Mouse (Mus musculus) CH12.LX (cell line): ENCODE results near the gene Bphl. TPM values are rescaled to one million over a fixed set of nuclear protein-coding genes. Genes with fewer than 3 reads are reported as not detected.

Experiments
- DNase-seq: peaks from one replicate; pipeline ENCODE4 v3.0.0-alpha.2; 2013; ENCODE audit errors: extremely low read depth
- H3K27ac ChIP-seq: 2 replicates; pipeline ENCODE4 v1.5.1; 2012; ENCODE audit warnings: low read depth, mild to moderate bottlenecking, control low read depth, moderate library complexity; ENCODE audit not compliant: insufficient read depth
- H3K27me3 ChIP-seq: replicated peaks from 2 replicates; pipeline ENCODE3; 2012; ENCODE audit warnings: inconsistent platforms
- H3K36me3 ChIP-seq, 2 experiments: replicated peaks in 1 of 2; 2 replicates each; pipeline versions ENCODE3 to v1.6.1; 2012; ENCODE audit warnings: inconsistent platforms in 1 of 2, low read length in 1 of 2, mild to moderate bottlenecking in 1 of 2, mixed read lengths in 1 of 2, moderate library complexity in 1 of 2; ENCODE audit not compliant: control insufficient read depth in 1 of 2, insufficient read depth in 1 of 2
- H3K4me1 ChIP-seq, 2 experiments: 2 replicates each; pipeline ENCODE4 v1.6.1; 2012; ENCODE audit warnings: inconsistent platforms in 1 of 2, moderate library complexity in 1 of 2; ENCODE audit not compliant: insufficient read depth in 2 of 2, control insufficient read depth in 1 of 2
- H3K4me2 ChIP-seq: 2 replicates; pipeline ENCODE4 v1.6.1; 2012; ENCODE audit warnings: low read depth, mild to moderate bottlenecking, control low read depth; ENCODE audit not compliant: poor library complexity, insufficient read depth, severe bottlenecking
- H3K4me3 ChIP-seq, 3 experiments: fragments of 150-350 bp in 1 of 3; sonication (generic) in 1 of 3; replicated peaks in 1 of 3; 2 replicates each; pipeline versions ENCODE3 to v1.5.1; 2011 to 2012; ENCODE audit warnings: low read depth in 2 of 3, low read length in 2 of 3, mild to moderate bottlenecking in 2 of 3, moderate library complexity in 2 of 3, control low read depth in 1 of 3, improper control_type of control experiment in 1 of 3, inconsistent platforms in 1 of 3, mixed read lengths in 1 of 3; ENCODE audit not compliant: poor library complexity in 1 of 3
- H3K79me2 ChIP-seq: replicated peaks from 2 replicates; pipeline ENCODE4 v1.6.1; 2012; ENCODE audit warnings: mild to moderate bottlenecking, moderate library complexity; ENCODE audit not compliant: control insufficient read depth, poor library complexity, insufficient read depth, severe bottlenecking; ENCODE audit errors: extremely low read depth
- H3K9ac ChIP-seq: 2 replicates; pipeline ENCODE4 v1.6.1; 2012; ENCODE audit warnings: low read depth, mild to moderate bottlenecking, control low read depth, moderate library complexity; ENCODE audit not compliant: insufficient read depth
- H3K9me3 ChIP-seq: replicated peaks from 2 replicates; pipeline ENCODE3; 2012; ENCODE audit warnings: low read length, inconsistent platforms, mixed read lengths
- CHD1 ChIP-seq: IDR thresholded peaks from 2 replicates; pipeline ENCODE4 v1.6.1; 2012; ENCODE audit warnings: low read depth, low read length, improper control_type of control experiment, inconsistent platforms
- CTCF ChIP-seq, 2 experiments: IDR thresholded peaks in 1 of 2; conservative IDR thresholded peaks in 1 of 2; 2 replicates each; pipeline ENCODE4 v1.5.1; 2011 to 2012; ENCODE audit warnings: low read depth in 2 of 2, low read length in 2 of 2, improper control_type of control experiment in 1 of 2, inconsistent platforms in 1 of 2, mild to moderate bottlenecking in 1 of 2, moderate library complexity in 1 of 2
- E2F4 ChIP-seq: IDR thresholded peaks from 2 replicates; pipeline ENCODE4 v1.6.1; 2011; ENCODE audit warnings: low read depth, low read length, improper control_type of control experiment; ENCODE audit not compliant: insufficient replicate concordance
- ELF1 ChIP-seq: IDR thresholded peaks from 2 replicates; pipeline ENCODE4 v1.6.1; 2014; ENCODE audit warnings: low read depth, mild to moderate bottlenecking, inconsistent platforms, low read length, improper control_type of control experiment
- EP300 ChIP-seq: IDR thresholded peaks from 2 replicates; pipeline ENCODE4 v1.6.1; 2011; ENCODE audit warnings: low read length, improper control_type of control experiment
- ETS1 ChIP-seq: conservative IDR thresholded peaks from 2 replicates; pipeline ENCODE4 v1.6.1; 2012; ENCODE audit warnings: low read depth, mild to moderate bottlenecking, inconsistent platforms, low read length, improper control_type of control experiment, moderate library complexity
- GABPA ChIP-seq: IDR thresholded peaks from 2 replicates; pipeline ENCODE4 v1.6.1; 2012; ENCODE audit warnings: low read depth, low read length, improper control_type of control experiment, inconsistent platforms; ENCODE audit not compliant: insufficient replicate concordance
- HCFC1 ChIP-seq: IDR thresholded peaks from 2 replicates; pipeline ENCODE4 v1.6.1; 2012; ENCODE audit warnings: low read depth, mild to moderate bottlenecking, inconsistent platforms, low read length, improper control_type of control experiment
- IRF4 ChIP-seq: IDR thresholded peaks from 2 replicates; pipeline ENCODE4 v1.6.1; 2014; ENCODE audit warnings: low read depth, mild to moderate bottlenecking, inconsistent platforms, low read length, improper control_type of control experiment
- JUN ChIP-seq: IDR thresholded peaks from 2 replicates; pipeline ENCODE4 v1.6.1; 2011; ENCODE audit warnings: low read depth, mild to moderate bottlenecking, low read length, improper control_type of control experiment, moderate library complexity; ENCODE audit not compliant: insufficient read depth
- JUND ChIP-seq: conservative IDR thresholded peaks from 2 replicates; pipeline ENCODE4 v1.6.1; 2011; ENCODE audit warnings: low read depth, low read length, improper control_type of control experiment
- KAT2A ChIP-seq: IDR thresholded peaks from 2 replicates; pipeline ENCODE4 v1.6.1; 2012; ENCODE audit warnings: low read length, improper control_type of control experiment, inconsistent platforms; ENCODE audit not compliant: insufficient replicate concordance
- MAFK ChIP-seq: IDR thresholded peaks from 2 replicates; pipeline ENCODE4 v1.6.1; 2011; ENCODE audit warnings: low read length, improper control_type of control experiment; ENCODE audit not compliant: insufficient replicate concordance
- MAX ChIP-seq: IDR thresholded peaks from 2 replicates; pipeline ENCODE4 v1.6.1; 2011; ENCODE audit warnings: low read length, improper control_type of control experiment
- MAZ ChIP-seq: IDR thresholded peaks from 2 replicates; pipeline ENCODE4 v1.6.1; 2012; ENCODE audit warnings: low read depth, mild to moderate bottlenecking, inconsistent platforms, low read length, improper control_type of control experiment, moderate library complexity
- MEF2A ChIP-seq: IDR thresholded peaks from 2 replicates; pipeline ENCODE4 v1.6.1; 2014; ENCODE audit warnings: low read depth, mild to moderate bottlenecking, inconsistent platforms, low read length, improper control_type of control experiment, borderline replicate concordance
- MXI1 ChIP-seq: IDR thresholded peaks from 2 replicates; pipeline ENCODE4 v1.6.1; 2011; ENCODE audit warnings: mild to moderate bottlenecking, low read depth, low read length, improper control_type of control experiment
- MYC ChIP-seq: IDR thresholded peaks from 2 replicates; pipeline ENCODE4 v1.6.1; 2011; ENCODE audit warnings: low read depth, mild to moderate bottlenecking, improper control_type of control experiment, low read length
- NELFE ChIP-seq: IDR thresholded peaks from 2 replicates; pipeline ENCODE4 v1.6.1; 2011; ENCODE audit warnings: low read depth, low read length, improper control_type of control experiment
- NRF1 ChIP-seq: IDR thresholded peaks from 2 replicates; pipeline ENCODE4 v1.6.1; 2014; ENCODE audit warnings: low read depth, mild to moderate bottlenecking, inconsistent platforms, low read length, improper control_type of control experiment, moderate library complexity
- PAX5 ChIP-seq: IDR thresholded peaks from 2 replicates; pipeline ENCODE4 v1.6.1; 2012; ENCODE audit warnings: low read length, inconsistent platforms, mixed read lengths
- POLR2A ChIP-seq: IDR thresholded peaks from 2 replicates; pipeline ENCODE4 v1.6.1; 2011; ENCODE audit warnings: low read depth, mild to moderate bottlenecking, improper control_type of control experiment, low read length
- POLR2AphosphoS2 ChIP-seq: IDR thresholded peaks from 2 replicates; pipeline ENCODE4 v1.6.1; 2011; ENCODE audit warnings: low read depth, low read length, improper control_type of control experiment
- RCOR1 ChIP-seq: conservative IDR thresholded peaks from 2 replicates; pipeline ENCODE4 v1.6.1; 2012; ENCODE audit warnings: low read depth, mild to moderate bottlenecking, inconsistent platforms, low read length, improper control_type of control experiment
- SIN3A ChIP-seq: IDR thresholded peaks from 2 replicates; pipeline ENCODE4 v1.6.1; 2012; ENCODE audit warnings: low read length, improper control_type of control experiment, inconsistent platforms
- SMC3 ChIP-seq: IDR thresholded peaks from 2 replicates; pipeline ENCODE4 v1.6.1; 2011; ENCODE audit warnings: low read depth, low read length, improper control_type of control experiment
- TBP ChIP-seq: conservative IDR thresholded peaks from 2 replicates; pipeline ENCODE4 v1.6.1; 2011; ENCODE audit warnings: low read depth, low read length, improper control_type of control experiment
- TCF12 ChIP-seq: IDR thresholded peaks from 2 replicates; pipeline ENCODE4 v1.6.1; 2014; ENCODE audit warnings: low read depth, mild to moderate bottlenecking, inconsistent platforms, low read length, improper control_type of control experiment
- UBTF ChIP-seq: IDR thresholded peaks from 2 replicates; pipeline ENCODE4 v1.6.1; 2012; ENCODE audit warnings: low read depth, mild to moderate bottlenecking, inconsistent platforms, low read length, improper control_type of control experiment, moderate library complexity
- USF2 ChIP-seq: conservative IDR thresholded peaks from 2 replicates; pipeline ENCODE4 v1.6.1; 2011; ENCODE audit warnings: low read depth, low read length, improper control_type of control experiment
- ZC3H11A ChIP-seq: IDR thresholded peaks from 2 replicates; pipeline ENCODE4 v1.6.1; 2012; ENCODE audit warnings: low read depth, mild to moderate bottlenecking, inconsistent platforms, low read length, improper control_type of control experiment
- ZMIZ1 ChIP-seq: IDR thresholded peaks from 2 replicates; pipeline ENCODE4 v1.6.1; 2012; ENCODE audit warnings: low read depth, mild to moderate bottlenecking, inconsistent platforms, low read length, improper control_type of control experiment
- ZNF384 ChIP-seq: IDR thresholded peaks from 2 replicates; pipeline ENCODE4 v1.6.1; 2012; ENCODE audit warnings: low read depth, low read length, improper control_type of control experiment, inconsistent platforms
- dilution Hi-C: fragments of 300-500 bp; cut with MboI; formaldehyde crosslinking; loops from 2 replicates; pipeline ENCODE4 v1.14.3; 2020; ENCODE audit warnings: low sequenced_read_pairs; ENCODE audit not compliant: extremely low pct_unique_long_range_greater_than_20kb, extremely low pct_ligation_motif_present
- in situ Hi-C: fragments of 300-500 bp; cut with MboI; formaldehyde crosslinking; loops from 3 replicates; pipeline ENCODE4 v1.14.3; 2019; ENCODE audit warnings: low sequenced_read_pairs, low pct_ligation_motif_present, low pct_unique_long_range_greater_than_20kb, mixed read lengths
- polyA plus RNA-seq: library from polyadenylated mRNA; unstranded; fragments of >175 nt; gene quantifications from 2 replicates; pipeline ENCODE4 v1.2.1, GENCODE M21; 2012; ENCODE audit warnings: low read depth; ENCODE audit not compliant: insufficient read length
- total RNA-seq, 2 experiments: library from RNA; depleted of rRNA; stranded (reverse); fragments of 300-350 nt in 1 of 2; fragments of >200 nt in 1 of 2; gene quantifications; 2 replicates each; pipeline ENCODE4 v1.2.3; 2012 to 2014

Bphl gene
- total and polyA plus RNA-seq, 3 experiments = 18.1 to 41.3 (median 35.3) TPM

DNA sequence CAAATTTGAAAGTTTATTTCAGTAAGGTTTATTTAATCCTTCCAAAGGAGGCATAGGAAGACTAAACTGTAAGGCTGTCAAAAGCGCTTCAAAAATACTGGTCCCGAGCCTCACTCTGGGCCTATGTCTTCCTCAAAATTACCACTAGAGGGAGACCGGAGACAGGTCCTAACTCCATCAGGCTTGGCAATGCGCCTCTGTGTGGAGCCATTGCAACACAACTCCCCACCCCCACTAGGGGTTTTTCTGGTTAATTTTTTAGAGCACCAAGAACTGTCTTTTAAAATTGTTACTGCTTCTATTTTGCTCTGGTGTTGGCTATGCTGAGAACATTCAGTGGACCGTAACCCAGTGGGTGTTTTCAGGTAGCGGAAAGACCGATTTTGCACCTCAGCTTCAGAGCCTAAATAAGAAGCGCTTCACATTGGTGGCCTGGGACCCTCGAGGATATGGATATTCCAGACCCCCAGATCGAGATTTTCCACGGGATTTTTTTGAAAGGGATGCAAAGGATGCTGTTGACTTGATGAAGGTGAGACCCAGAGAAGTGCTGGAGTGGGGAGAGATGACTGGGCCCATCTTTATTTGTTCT, 9.1 kb downstream of the Bphl start (continued):
- 0 out of 2 replicates have a peak, but pooled peaks have one; percentile 58 for TF ChIP-seq E2F4
- peak; percentile 38; the same call in 1 of the 2 replicates for TF ChIP-seq ELF1
- no peak for TF ChIP-seq MXI1
- TF ChIP-seq KAT2A = no peak
- 0 out of 2 replicates have a peak, but pooled peaks have one; percentile 12 for TF ChIP-seq MAX
- no peak for TF ChIP-seq CHD1
- TF ChIP-seq TBP = no peak
- no peak for TF ChIP-seq ZMIZ1
- TF ChIP-seq ZC3H11A = peak; percentile 92
- TF ChIP-seq HCFC1 = peak; percentile 38; the same call in 1 of the 2 replicates
- no peak for TF ChIP-seq ETS1
- TF ChIP-seq JUN = no peak
- TF ChIP-seq MEF2A = peak; percentile 72
- TF ChIP-seq MYC = peak; percentile 70; the same call in 1 of the 2 replicates
- no peak for TF ChIP-seq ZNF384
- TF ChIP-seq POLR2AphosphoS2 = no peak
- TF ChIP-seq MAFK = no peak
- TF ChIP-seq PAX5 = no peak
- TF ChIP-seq NRF1 = 0 out of 2 replicates have a peak, but pooled peaks have one; percentile 39
- TF ChIP-seq SIN3A = peak; percentile 57
- peak; percentile 31; the same call in 1 of the 2 replicates for TF ChIP-seq IRF4
- no peak for TF ChIP-seq POLR2A
- TF ChIP-seq JUND = peak; percentile 43; the same call in 1 of the 2 replicates
- TF ChIP-seq SMC3 = peak; percentile 97
- TF ChIP-seq, all 38 proteins: peak for 18

DNA sequence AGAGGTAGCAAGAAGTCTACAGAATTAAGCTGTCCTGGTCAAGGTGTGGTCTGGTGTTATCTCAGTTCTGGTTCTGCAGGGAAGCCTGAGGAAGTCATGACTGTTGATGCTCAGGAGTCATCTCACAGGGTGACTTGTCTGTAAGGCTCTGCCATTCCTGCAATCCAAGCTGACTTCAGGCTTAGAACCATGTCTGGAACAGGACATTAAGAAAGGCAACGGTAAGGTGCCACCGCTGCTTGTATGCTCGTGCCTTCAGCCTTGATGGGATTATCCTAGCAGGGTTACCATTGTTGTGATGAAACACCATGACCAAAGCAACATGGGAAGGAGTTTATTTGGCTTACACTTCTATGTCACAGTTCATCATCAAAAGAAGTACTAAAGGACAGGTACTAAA, 10.1 kb downstream of the Bphl start:
- dilution Hi-C loops = no loop called here
- H3K9ac ChIP-seq = no peak overlapping the region
- H3K4me3 ChIP-seq = no peak overlapping the region
- DNase-seq = no peak
- peaks cover 2 to 36% of the 10 kb centered on the region in 2 experiments for H3K36me3 ChIP-seq
- H3K4me1 ChIP-seq = peaks cover 12 to 30% of the 10 kb centered on the region in 2 experiments
- no peak overlapping the region for H3K27ac ChIP-seq
- H3K79me2 ChIP-seq = no peaks in the 10 kb centered on the region
- no peak overlapping the region for H3K4me2 ChIP-seq
- no peaks in the 10 kb centered on the region for H3K27me3 ChIP-seq
- in situ Hi-C loops = loop anchor here (10.0 kb wide), 1 partner anchor 587 kb away; no protein-coding TSS in a partner anchor
- TF ChIP-seq USF2 (no peak), CHD1 (no peak), TCF12 (no peak), MYC (no peak), JUND (no peak), E2F4 (no peak), KAT2A (no peak), SIN3A (no peak), GABPA (no peak), ZMIZ1 (no peak), UBTF (no peak), ETS1 (no peak), RCOR1 (no peak), POLR2AphosphoS2 (no peak), CTCF (conservative IDR thresholded peaks at IDR 0.05 in 1 of 2, IDR thresholded peaks at IDR 0.05 in 1 of 2; ENCODE audit: low read depth in 2 of 2, low read length in 2 of 2) (no peak), EP300 (no peak), NELFE (no peak), POLR2A (no peak), MAZ (no peak)
- H3K9me3 ChIP-seq = peaks cover 3% of the 10 kb centered on the region
